Mouse (Mus musculus): ENCODE results near the gene Cdk5.
A peak's percentile ranks its signal among the peaks of the same experiment; 100 is the strongest.

Cdk5 gene

DNA sequence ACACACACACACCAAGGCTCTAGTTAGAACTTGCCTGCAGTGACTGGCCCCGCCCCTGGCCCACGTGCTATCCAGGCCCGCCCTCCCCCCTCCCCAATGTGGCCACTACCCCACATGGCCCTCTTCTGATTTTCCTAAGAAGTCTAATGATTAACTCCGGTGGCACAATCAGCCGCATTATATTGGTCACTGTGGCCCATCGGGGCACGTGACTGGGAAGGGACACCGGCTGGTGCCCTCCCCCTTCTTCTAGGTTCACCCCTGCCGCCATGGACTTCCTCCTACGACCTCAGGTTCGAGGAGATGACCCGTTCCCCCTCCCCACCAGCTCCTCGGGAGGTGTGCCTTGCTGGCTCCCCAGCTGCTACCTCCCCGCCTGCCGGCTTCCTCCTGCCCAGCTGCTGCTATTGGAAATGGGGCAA is 4.7 kb upstream of the Cdk5 start:
- peak; percentile 79 for DNase-seq

DNA sequence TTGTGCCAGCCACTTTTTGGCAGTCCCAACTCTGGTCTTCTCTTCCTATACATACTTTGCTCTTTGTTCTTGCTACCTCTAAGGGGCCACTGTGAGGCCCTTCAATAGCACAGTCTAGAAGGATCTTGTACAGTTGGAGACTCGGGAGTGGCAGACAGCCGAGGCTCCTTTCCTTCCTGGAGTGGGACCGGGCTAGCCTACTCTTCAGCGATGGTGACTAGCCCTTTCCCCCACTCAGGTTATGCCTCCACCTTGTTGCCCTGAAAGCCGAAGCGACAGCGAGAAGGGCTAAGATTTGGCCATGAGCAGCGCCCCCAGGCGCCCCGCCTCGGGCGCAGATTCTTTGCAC is 3.9 kb upstream of the Cdk5 start:
- DNase-seq, result no peak

DNA sequence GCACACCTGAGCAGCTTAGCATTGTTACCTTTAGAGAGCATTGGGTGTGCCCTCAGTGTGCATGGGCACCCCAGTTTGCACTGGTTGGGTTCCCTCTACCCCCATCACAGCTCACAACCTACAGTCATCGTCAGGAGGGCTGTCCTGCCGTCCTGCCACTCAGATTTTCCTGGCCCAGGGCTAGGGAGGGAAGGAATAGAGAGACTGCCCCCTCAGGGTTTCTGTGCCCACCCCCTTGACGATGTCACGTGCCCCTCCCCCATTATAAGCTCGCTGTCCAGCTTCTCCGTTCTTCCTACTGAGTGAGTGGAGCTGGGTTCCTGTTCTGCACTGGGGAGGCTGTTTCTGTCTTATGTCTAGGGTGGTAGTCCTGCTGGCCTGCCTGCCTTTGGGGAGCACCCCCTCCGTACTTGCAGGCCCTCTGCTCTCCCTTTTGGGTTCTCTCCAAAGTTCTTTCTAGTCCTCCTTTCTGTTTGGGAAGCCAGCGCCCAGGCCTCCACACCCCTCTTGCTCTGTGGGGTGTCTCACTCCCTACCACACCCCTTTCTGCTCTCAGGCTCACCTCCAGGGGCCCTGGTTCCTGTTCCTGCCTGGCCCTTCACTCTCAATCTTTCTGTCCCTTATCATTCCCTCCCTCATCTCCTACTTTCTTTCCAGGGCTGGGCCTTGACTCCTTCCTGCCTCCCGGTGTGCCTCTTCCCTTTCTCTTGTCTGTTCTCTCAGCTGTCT is 3.4 kb upstream of the Cdk5 start:
- DNase-seq, result no peak

DNA sequence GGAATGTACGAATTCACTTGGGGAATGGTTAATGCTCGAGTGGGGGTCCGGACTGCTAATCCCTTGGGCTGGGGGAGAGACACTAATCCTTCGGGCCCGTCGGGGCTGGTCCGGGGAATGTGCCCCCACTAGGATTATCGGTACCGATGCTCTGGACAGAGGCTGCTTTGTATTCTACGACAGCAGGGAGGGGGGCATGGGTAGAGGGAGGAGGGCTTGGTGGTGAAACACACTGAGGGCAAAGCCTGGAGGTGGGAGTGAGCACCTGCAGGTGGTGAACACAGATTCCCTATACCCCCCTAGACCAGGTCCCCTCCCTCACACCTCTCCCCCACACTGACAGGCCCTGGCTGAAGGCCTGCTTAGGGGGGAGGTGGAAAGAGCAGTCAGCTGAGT is 2.7 kb upstream of the Cdk5 start:
- DNase-seq, result no peak

DNA sequence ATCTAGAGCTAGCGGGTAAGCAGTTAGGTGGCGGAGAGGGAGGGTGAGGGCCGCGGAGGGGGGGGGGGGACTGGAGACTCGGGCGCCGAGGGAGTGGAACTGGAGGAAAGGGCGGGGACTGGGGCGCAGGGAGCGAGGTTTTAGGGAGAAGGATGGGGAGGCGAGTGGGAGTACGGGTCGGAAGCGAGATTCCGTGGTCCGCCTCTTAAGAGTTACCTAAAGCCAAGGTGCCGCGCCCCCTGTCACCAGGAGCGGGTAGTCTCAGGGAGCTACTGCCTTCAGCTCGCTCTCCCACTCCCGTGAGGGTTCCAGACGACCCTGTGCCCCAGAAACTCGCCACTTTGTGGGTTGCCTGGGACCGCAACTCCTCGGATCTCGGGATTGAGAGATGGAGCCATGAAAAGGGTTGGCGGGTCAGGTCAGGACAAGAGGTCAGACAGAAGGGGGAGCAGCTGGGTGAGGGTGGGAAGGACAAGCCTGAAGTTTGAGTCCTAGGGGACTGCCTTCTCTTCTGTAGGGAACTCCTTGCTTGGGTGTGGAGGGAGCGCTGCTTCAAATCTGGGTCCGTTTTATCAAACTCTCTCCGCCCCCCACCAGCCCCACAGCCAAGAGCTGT is 2.2 kb upstream of the Cdk5 start:
- DNase-seq, result peak; percentile 59

DNA sequence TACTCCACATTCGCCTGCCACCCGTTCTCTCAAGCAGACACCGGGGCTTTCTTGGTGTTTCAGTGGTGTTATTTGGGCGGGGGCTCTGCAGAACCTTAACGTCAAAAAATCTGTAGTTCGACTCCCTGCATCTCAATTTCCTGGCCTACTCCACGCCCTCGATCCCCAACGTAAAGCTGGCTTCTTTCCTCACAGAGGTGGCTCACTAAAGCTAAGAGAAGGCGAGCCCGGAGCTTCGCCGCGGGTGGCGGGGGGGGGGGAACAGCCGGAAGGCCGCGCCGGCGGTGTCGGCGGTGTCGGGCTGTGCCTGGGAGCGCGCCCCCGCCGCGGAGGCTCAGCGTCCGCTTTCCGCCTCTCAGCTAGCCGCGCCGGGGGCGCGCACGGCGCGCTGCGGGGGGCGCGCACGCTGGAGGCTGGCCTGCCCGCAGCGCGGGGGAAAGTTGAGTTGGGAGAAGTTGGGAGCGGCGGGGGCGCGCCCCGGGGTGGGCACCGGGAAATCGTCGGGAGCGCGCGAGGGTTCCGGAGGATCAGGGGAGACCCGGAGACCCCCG is 1.6 kb upstream of the Cdk5 start:
- peak; percentile 88 for DNase-seq

DNA sequence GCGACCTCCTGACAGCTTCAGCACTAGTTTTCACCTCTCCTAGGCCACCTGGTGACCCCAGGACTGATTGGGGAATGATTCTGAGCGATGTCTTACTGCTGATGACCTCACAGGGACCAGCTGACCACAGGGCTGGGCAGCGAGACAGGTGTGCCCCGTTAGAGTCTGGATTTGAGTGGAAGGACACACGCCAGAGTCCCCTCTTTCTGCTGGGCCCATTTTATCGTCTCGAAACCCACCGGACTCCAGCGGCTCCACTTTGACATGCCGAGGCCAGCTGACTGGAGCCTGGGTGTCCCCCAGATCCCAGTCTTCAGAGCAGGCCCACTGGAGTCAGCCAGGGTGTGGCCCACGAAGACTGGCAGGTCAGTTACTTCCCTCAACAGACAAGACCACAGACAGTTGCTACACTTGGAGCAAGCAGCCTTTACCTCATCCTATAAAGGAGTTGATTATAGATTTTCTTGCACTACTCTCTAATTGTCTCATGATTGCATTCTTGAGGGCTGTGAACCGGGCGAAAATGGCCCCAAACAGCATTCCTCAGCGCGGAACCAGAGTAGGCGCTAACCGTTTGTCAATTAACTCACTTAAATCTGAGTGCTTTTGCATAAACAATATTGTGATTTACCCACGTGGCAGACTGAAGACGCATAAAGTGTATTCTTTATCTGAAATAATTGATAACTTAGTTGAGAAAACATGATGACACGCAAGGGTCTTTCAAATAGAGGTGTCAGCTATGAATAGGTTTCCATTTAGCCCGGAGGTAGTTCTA is 863 bp upstream of the Cdk5 start:
- DNase-seq, result peak; percentile 64

DNA sequence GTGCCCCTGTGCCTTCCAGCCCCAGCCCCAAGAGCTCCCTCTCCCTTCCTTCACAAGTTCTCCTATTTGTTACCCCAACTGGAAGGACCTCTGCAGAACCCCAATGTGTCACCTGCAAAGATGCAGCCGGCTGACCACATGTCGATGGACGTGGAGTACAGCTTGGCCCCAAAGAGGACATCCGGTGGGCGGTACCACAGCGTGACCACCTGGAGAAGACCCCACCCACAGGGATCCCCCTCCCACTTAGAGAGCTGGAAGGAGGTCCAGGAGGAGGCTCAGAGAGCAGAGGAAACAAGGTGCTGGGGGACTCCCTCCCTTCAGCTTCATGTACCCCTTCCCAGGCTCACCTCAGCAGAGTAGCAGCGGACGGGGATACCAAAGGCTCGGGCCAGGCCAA is 2.9 kb downstream of the Cdk5 start:
- DNase-seq, result no peak

DNA sequence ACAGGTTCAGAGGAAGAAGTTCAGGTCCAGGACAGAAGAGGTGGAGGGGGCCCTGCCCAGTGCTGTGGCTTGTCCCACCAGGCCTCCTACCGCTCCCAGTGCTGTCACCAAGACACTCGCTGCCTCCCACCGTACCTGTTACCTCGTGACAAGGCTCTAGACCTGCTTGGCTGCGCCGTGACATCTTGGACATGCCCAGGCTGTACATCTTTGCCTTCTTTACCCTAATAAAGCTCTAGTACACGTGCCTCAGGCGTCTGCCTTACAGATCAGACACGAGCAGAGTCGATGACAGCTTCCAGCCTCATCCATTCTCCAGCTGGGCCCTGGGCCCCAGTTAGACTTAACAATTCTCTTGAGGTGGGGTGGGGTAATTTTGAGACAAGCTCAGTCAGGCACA is 5.7 kb downstream of the Cdk5 start:
- DNase-seq, result no peak

DNA sequence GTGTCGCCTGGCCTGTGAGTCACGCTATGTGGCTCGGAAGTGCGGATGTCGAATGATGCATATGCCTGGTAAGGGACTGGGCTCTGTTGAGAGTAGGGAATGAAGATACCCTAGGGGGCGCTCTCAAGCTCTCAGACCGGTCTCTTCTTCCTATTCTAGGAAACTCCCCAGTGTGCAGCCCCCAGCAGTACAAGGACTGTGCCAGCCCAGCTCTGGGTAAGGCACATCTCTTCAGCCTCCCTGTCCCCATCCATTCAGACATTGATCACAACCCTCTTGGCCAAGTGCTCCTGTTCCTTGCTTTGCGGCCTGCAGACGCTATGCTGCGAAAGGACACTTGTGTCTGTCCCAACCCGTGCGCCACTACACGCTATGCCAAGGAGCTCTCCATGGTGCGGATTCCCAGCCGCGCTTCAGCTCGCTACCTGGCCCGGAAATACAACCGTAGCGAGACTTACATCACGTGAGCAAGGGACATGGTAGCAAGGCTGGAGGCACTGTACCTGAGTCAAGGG is 7.1 kb downstream of the Cdk5 start:
- peak; percentile 88 for DNase-seq

DNA sequence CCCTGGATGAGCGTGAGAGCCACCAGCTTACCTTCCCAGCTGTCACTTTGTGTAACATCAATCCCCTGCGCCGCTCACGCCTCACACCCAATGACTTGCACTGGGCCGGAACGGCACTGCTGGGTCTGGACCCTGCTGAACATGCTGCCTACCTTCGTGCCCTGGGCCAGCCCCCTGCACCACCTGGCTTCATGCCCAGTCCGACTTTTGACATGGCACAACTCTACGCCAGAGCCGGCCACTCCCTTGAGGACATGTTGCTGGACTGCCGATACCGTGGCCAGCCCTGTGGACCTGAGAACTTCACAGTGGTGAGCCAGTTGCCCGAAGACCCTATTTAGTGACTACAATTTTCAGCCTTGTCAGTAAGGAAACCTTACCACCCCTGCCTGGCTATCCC is 9.4 kb downstream of the Cdk5 start:
- no peak for DNase-seq

DNA sequence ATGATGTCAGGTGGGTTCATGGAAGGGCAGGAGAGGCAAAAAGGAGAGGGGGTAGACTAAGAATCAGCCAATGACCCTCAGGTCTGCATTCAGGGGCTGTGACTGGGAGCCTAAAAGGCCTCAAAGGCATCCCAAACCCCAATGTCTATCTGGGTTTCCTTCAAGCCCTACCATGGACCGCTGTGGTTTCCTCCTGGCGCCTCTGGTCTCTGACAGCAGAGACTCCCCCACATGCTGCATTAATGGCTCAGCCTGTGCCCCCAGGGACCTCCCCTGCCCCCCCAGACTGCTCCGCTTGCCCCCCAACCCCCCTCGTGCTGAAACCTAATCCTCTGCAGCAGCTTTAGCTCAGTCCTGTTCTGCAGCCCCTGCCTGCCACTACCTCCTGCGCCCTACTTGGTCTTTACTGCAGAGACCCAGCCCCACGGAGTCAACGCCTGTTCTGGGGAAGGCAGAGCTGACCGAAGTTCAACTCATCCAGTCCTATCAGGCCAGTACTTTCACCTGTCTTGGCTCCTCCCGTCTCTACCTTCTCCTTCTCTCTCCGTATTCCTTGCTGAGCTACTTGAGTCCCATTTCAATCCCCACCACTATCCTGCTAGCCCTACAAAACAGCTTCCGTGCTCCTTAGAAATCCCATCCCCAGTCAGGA is 10.2 kb downstream of the Cdk5 start, which contains the start of gene Asic3:
Asic3 (plus strand) TSS at position 351 of the 652 bp plus-strand sequence.
- no peak for DNase-seq

DNA sequence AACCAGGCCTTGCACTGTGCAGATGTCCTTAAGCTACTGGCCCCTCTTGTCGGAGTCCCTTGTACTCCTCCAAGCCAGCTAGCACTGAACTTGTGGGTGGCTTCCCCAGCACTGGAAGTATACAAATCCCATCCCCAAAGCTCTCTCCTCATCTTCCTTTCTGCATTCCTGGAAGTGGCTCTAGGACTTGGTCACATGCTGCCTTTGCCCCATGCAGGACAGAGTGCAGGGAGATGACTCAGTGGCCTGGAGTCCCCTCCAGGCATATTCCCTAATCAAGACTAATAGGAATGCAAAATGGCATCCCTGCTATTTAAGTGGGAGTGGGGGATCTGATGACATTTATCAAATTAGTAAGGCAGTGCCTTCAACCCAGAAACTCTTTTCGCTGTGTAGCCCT is 11.3 kb downstream of the Cdk5 start:
- DNase-seq, result no peak

DNA sequence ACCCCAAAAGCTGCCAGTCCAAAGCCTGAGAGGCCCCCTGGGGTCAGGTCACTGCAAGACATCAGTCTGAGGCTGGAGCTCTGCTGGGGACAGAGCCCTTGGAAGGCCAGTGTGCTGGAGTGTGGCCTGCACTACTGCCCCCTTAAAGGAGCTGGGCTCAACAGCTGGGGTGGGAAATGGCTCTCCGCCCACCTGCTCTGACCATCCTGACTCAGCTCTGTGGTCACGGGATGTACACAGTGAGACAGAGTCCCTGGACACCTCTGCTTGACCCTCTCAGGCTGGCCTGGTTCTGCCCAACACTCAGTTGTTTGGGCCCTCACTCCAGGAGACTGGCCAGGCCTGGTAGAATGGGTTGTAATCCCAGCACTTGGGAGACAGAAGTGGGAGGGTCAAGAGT is 13.9 kb downstream of the Cdk5 start:
- DNase-seq, result no peak

DNA sequence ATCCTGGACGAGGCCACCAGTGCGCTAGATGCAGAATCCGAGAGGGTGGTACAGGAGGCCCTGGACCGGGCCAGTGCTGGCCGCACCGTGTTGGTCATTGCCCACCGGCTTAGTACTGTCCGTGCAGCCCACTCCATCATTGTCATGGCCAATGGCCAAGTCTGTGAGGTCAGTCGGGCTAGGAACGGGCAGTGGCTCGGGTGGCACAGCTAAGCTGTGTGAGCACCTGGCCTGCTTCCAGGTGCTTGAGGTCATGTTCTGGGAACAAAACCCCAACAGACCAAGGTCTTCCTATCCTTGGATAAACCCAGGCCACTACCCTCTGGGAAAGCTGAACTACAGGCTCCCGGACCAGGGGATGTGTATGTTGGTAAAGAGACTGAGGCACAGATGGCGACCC is 14.7 kb downstream of the Cdk5 start:
- no peak for DNase-seq

DNA sequence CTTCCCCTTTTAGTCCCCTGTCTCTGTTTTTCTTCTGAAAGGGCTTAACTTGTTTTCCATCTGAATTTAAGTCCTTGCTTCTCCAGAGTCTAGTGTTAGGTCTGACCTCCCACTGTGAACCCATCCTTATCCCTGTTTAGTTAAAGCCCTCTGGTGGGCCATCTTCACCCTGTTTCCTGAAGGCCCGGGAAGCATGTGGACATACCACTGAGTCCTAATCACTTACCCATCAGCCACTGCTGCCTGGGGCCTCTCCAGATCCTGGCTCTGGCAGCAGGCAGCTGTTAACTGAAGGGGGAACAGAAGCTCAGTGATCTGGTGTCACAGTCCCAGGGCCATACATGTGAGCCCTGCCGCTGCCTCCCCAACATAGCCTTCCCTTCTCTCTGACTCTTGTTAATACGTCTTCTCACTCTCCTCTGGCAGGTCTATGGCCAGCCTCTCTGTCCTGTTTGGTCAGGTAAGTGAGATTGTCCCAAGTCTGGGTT is 17.9 kb downstream of the Cdk5 start:
- DNase-seq, result no peak

DNA sequence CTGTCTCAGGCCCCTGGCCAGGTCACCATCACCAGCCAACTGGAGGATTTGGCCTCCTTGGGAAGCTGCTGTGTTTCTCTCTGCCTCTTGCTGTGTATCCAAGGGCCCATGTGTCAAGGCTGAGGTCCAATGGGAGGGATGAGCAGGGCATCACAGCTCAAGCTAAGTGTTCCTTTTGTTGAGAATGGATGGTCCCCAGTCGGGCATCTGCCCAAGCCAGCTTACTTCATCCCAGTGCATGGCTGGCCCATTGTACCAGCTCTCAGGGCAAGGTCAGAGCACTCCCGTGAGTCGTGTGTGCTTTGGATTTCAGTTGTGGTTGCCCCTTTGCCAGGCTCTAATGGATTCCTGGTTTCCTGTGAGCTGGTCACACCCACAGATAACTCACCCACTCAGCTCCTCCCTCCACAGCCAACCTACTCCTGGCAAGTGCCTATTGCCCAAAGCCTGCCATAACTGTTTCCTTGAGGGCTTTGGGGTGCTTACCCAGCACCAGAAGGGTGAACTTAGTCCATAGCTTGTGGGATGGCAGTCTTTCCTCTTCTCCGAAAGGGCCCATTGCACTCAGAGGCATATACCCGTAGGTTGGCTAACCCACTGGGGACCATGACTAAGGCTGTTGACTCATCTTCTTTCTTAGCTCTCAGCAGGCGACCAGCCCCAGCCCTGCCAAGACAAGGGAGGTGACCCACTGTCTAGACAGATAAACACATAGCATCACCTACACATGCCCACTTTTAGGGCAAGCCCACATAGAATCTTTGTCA is 18.6 kb downstream of the Cdk5 start:
- no peak for DNase-seq

DNA sequence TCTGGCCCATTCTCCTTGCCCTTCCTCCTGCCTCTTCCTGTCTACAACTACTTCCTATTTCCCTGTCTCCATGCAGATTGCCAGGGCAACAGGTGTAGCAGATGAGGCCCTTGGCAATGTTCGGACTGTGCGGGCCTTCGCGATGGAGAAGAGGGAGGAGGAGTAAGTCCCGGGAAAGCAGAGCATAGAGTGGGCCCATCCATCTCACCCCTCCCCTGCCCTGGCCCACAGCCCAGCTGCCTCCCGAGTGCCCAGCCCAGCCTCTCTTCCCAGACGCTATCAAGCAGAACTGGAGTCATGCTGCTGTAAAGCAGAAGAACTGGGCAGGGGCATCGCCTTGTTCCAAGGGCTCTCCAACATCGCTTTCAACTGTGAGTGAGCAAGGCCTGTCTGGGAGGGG is 21.4 kb downstream of the Cdk5 start:
- DNase-seq, result no peak

DNA sequence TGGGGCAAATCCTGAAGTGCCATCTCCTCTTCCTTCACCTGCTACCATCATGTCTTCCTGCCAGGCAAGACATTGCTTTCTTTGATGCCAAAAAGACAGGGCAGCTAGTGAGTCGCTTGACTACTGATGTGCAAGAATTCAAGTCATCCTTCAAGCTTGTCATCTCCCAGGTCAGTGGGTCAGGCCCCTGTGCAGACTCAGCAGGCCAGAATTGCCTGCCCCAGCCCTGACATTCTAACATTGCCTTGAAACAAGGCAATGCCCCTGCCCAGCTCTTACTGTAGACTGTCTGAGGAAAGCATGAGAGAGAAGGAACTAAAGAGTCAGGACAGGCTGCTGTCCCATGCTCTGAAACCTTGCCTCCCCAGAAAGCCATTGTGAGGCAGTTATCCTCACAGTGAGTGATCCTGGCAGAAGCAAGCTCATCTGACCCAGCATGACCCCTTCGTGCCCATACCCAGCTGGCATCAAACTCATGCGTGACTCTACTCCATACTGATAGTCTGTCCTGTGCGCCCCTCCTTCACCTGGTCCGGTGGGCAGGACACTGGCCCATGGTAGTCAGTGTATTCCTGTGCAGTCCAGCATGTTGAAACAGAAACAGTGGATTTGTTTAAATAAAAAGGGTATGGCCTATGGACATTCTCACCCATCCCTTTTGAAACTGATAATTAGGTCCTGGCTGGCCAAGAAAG is 22.3 kb downstream of the Cdk5 start:
- DNase-seq, result no peak

DNA sequence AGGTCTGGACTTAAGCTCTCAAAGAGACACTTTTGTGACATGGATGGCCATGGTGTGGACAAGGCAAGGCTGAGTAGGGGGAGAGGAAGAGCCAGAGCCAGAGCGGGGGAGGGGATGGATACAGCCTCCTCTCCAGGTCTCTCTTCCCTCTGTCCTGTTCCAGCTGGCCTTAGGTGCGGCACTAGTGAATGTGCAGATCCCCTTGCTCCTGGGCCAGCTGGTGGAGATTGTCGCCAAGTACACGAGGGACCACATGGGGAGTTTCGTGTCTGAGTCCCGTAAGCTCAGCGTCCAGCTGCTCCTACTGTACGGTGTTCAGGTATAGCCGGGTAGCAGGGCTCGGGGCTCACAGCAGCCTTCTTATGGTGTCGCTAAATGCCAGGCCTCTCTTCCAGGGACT is 23.0 kb downstream of the Cdk5 start:
- DNase-seq, result no peak

DNA sequence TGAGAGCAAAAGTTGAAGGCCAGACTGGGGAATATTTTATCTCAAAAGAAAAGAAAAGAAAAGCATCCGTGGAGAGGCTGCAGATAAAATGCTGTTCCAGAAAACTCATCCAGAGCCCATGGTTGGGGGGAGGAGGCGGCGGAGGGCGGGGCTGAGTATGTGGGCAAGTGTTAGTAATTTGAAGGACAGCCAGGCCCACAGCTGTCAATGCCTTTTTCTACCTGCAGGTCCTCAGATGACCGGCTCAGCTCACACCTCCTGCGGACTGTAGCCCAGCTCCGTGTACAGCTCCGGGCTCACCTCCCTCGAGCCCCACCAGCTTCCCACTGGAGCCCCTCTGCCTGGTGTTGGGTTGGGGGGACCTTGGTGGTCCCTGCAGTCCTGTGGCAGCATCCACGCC is 23.6 kb downstream of the Cdk5 start:
- no peak for DNase-seq
